Mouse (Mus musculus) cerebellum, adult 2 months (tissue): ENCODE results near the gene Dnah7a.

Experiments
- CTCF ChIP-seq: fragments of 200-500 bp; IDR thresholded peaks from 2 replicates; pipeline ENCODE4 v1.5.1; 2011; ENCODE audit warnings: low read depth, mild to moderate bottlenecking, control low read depth, low read length, moderate library complexity, borderline replicate concordance; ENCODE audit not compliant: insufficient read depth
- POLR2A ChIP-seq: fragments of 200-500 bp; IDR thresholded peaks from 2 replicates; pipeline ENCODE4 v1.6.1; 2011; ENCODE audit warnings: low read length, control low read depth, borderline replicate concordance; ENCODE audit not compliant: insufficient read depth

DNA sequence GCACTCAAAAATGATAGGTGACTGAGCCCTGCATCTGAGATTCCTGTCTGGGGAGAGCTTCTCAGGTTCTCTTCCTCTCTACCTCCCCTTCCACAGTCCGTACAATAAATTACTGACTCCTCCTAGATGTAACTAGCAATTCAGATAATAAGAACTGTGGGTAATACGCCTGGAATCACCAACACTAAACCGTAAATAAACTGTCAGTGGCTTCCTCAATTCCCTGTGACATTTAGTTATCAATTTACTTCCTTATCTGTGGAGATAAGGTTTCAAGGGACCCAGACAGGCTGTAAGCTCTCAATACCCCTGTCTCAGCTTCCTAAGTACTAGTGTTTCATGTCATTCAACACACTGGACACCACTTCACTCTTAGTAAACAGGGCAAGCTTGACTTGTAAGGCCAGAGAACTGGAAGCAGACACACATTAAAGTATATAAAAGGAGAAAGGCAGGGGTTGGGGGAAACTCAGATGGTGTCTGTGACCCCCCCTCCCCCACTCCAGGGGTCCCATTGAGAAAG, 300.7 kb downstream of the Dnah7a start:
- TF ChIP-seq CTCF (no peak), POLR2A (no peak)
